Mouse (Mus musculus): ENCODE measurements at regions not wholly inside any gene's neighbourhood (a gene's known extent, or its start where the extent isn't known, plus 50 kb on each side); places are given as distances from the start of the nearest gene placed in this dataset.
A peak's percentile ranks its signal among the peaks of the same experiment; 100 is the strongest.

DNA sequence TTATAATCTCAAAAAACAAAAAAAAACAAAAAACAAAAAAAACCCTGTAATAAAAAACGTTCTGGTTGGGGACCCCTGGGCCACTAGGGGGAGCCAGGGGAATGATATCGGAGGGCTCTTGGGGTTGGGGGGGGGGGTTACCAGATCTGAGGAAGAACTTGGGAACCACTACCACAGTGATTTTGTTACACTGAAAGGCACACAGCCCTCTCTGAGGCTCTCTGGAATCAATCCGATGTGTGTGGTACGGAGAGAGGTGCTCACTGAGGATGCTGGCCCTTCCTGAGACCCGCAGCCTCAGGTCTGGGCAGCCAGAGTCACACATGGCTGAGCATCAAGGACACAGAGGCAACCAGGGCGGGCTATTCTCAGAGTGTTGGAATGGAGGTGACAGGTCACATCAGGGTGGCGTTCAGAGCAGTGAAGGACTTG lies 89.9 kb upstream of the Pabpc6 start:
- peak overlapping the region; percentile 62 for H3K27ac ChIP-seq (ENCODE audit: low read depth, low read length)
- H3K4me3 ChIP-seq (ENCODE audit: low read depth, low read length), result no peak overlapping the region
- ATAC-seq (ENCODE audit: low FRiP score) (peak; percentile 44; the same call in 1 of the 2 replicates), DNase-seq (ENCODE audit: low spot score) (peak; percentile 70)
- TF ChIP-seq CTCF (IDR thresholded peaks at IDR 0.05), result peak; percentile 65
- no peaks in the 10 kb centered on the region; the same call in 1 of the 2 replicates for H3K4me1 ChIP-seq (ENCODE audit: insufficient read depth, low read length)
- no peak overlapping the region for H3K9ac ChIP-seq (replicated peaks; ENCODE audit: low read length, poor library complexity, severe bottlenecking)
- 30% methylated on average over 7 of the region's 7 CpGs for WGBS
- no peaks in the 10 kb centered on the region for H3K9me3 ChIP-seq (ENCODE audit: low read length)
- no peaks in the 10 kb centered on the region for H3K27me3 ChIP-seq (ENCODE audit: insufficient read depth, low read length)
- no peaks in the 10 kb centered on the region for H3K36me3 ChIP-seq (ENCODE audit: insufficient read depth, low read length)
- H3K4me2 ChIP-seq (ENCODE audit: low read depth, low read length, poor library complexity, severe bottlenecking), result no peak overlapping the region

DNA sequence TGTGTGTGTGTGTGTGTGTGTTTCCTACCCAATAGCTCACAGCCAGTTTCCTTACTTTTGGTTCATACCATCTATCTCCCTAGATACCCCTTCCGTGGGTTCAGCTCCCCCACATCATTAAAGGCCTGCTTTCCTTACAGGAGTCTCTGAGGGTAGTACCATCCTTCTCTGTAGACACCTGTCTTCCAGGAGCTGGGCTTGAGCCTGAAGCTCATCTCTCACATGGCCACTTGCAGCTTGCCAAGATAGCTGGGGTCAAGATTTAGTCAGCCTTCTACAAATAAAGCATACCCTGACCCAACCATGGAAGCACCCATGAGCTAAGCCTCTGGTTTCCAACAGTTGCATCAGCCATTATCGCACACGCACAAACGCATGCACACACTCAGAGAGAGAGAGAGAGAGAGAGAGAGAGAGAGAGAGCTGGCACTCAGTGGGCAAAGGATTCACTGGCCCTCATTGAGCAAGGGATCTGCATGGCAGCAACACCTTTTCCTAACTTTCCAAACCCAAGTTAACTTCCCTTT lies 88.3 kb upstream of the Pabpc6 start:
- Histone ChIP-seq H3K9ac (replicated peaks; ENCODE audit: low read length, poor library complexity, severe bottlenecking) (no peak overlapping the region), H3K27me3 (ENCODE audit: insufficient read depth, low read length) (no peaks in the 10 kb centered on the region), H3K9me3 (ENCODE audit: low read length) (no peaks in the 10 kb centered on the region), H3K27ac (ENCODE audit: low read depth, low read length) (no peak overlapping the region), H3K4me2 (ENCODE audit: low read depth, low read length, poor library complexity, severe bottlenecking) (no peak overlapping the region), H3K4me3 (ENCODE audit: low read depth, low read length) (no peak overlapping the region), H3K36me3 (ENCODE audit: insufficient read depth, low read length) (no peaks in the 10 kb centered on the region), H3K4me1 (ENCODE audit: insufficient read depth, low read length) (no peaks in the 10 kb centered on the region)
- ATAC-seq (ENCODE audit: low FRiP score) (no peak), DNase-seq (ENCODE audit: low spot score) (no peak)
- no peak for TF ChIP-seq CTCF (IDR thresholded peaks at IDR 0.05)
- 96% methylated on average over 4 of the region's 4 CpGs for WGBS

DNA sequence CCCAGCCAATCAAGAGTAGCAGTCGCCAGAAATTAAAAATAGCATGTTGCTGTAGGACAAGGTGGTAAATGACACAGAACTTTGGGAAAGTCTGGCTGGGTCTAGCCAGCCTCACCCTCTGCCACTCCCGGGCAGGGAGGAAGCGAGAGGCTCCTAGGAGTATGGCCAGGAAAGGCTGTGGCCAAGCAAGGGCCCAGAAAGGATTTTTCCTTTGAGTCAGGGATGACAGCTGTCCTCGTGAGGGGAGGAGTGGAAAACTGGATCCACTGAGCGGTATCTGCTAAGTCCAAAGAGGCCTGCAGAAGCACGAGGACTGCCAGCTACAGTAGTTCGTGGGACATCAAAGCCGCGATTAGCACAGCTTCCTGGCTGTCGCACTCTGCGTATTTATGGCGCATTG lies 87.2 kb upstream of the Pabpc6 start:
- no peaks in the 10 kb centered on the region for H3K9me3 ChIP-seq (ENCODE audit: low read length)
- H3K27ac ChIP-seq (ENCODE audit: low read depth, low read length), result peak overlapping the region; percentile 13; the same call in 1 of the 2 replicates
- no peaks in the 10 kb centered on the region for H3K36me3 ChIP-seq (ENCODE audit: insufficient read depth, low read length)
- no peak overlapping the region for H3K4me3 ChIP-seq (ENCODE audit: low read depth, low read length)
- H3K27me3 ChIP-seq (ENCODE audit: insufficient read depth, low read length), result no peaks in the 10 kb centered on the region
- 71% methylated on average over 12 of the region's 12 CpGs for WGBS
- no peak overlapping the region for H3K4me2 ChIP-seq (ENCODE audit: low read depth, low read length, poor library complexity, severe bottlenecking)
- no peak for TF ChIP-seq CTCF (IDR thresholded peaks at IDR 0.05)
- no peak for DNase-seq (ENCODE audit: low spot score)
- no peak overlapping the region for H3K9ac ChIP-seq (replicated peaks; ENCODE audit: low read length, poor library complexity, severe bottlenecking)
- H3K4me1 ChIP-seq (ENCODE audit: insufficient read depth, low read length), result no peaks in the 10 kb centered on the region
- ATAC-seq (ENCODE audit: low FRiP score), result no peak

DNA sequence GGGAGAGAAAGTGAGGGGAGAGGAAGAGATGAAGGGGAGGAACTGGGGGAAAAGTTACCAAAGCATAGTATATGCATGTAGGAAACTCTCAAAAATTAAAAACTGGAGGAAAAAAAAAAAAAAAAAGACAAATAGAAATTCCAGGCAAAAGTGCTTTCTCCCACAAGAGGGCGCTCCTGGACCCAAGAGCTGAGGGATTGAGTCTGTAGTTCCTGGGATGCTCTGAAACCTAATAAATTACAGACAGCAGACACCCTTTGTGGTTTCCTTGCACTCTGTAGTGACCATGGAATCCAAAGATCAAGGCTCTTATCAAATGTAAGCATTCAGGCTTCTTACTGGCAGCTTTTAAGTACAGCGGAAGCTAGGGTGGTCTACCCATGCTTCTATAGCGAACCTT lies 86.7 kb upstream of the Pabpc6 start:
- H3K27me3 ChIP-seq (ENCODE audit: insufficient read depth, low read length), result no peaks in the 10 kb centered on the region
- H3K4me2 ChIP-seq (ENCODE audit: low read depth, low read length, poor library complexity, severe bottlenecking), result no peak overlapping the region
- no peaks in the 10 kb centered on the region for H3K4me1 ChIP-seq (ENCODE audit: insufficient read depth, low read length)
- H3K36me3 ChIP-seq (ENCODE audit: insufficient read depth, low read length), result no peaks in the 10 kb centered on the region
- 59% methylated on average over 3 of the region's 3 CpGs for WGBS
- ATAC-seq (ENCODE audit: low FRiP score) (no peak), DNase-seq (ENCODE audit: low spot score) (peak; percentile 75)
- no peak overlapping the region for H3K4me3 ChIP-seq (ENCODE audit: low read depth, low read length)
- peak overlapping the region; percentile 13; the same call in 1 of the 2 replicates for H3K27ac ChIP-seq (ENCODE audit: low read depth, low read length)
- no peaks in the 10 kb centered on the region for H3K9me3 ChIP-seq (ENCODE audit: low read length)
- no peak overlapping the region for H3K9ac ChIP-seq (replicated peaks; ENCODE audit: low read length, poor library complexity, severe bottlenecking)
- TF ChIP-seq CTCF (IDR thresholded peaks at IDR 0.05), result peak; percentile 83

DNA sequence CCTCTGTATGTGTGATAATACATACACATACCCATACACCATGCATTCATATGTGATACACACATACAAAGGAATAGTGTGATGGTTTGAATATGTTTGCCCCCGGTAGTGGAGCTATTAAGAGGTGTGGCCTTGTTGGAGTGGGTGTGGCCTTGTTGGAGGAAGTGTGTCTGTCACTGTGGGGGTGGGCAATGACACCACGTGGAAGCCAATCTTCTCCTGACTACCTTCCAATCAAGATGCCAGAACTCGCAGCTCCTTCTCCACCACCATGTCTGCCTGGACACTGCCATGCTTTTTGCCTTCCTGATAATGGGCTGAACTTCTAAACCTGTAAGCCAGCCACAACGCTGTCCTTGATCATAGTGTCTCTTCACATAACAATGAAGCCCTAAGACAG lies 86.1 kb upstream of the Pabpc6 start:
- Histone ChIP-seq H3K9me3 (ENCODE audit: low read length) (no peaks in the 10 kb centered on the region), H3K9ac (replicated peaks; ENCODE audit: low read length, poor library complexity, severe bottlenecking) (no peak overlapping the region), H3K4me3 (ENCODE audit: low read depth, low read length) (no peak overlapping the region), H3K27ac (ENCODE audit: low read depth, low read length) (no peak overlapping the region), H3K36me3 (ENCODE audit: insufficient read depth, low read length) (no peaks in the 10 kb centered on the region), H3K4me1 (ENCODE audit: insufficient read depth, low read length) (no peaks in the 10 kb centered on the region), H3K4me2 (ENCODE audit: low read depth, low read length, poor library complexity, severe bottlenecking) (no peak overlapping the region), H3K27me3 (ENCODE audit: insufficient read depth, low read length) (no peaks in the 10 kb centered on the region)
- TF ChIP-seq CTCF (IDR thresholded peaks at IDR 0.05), result no peak
- ATAC-seq (ENCODE audit: low FRiP score) (no peak), DNase-seq (ENCODE audit: low spot score) (no peak)
- WGBS, result 79% methylated on average over 4 of the region's 4 CpGs

DNA sequence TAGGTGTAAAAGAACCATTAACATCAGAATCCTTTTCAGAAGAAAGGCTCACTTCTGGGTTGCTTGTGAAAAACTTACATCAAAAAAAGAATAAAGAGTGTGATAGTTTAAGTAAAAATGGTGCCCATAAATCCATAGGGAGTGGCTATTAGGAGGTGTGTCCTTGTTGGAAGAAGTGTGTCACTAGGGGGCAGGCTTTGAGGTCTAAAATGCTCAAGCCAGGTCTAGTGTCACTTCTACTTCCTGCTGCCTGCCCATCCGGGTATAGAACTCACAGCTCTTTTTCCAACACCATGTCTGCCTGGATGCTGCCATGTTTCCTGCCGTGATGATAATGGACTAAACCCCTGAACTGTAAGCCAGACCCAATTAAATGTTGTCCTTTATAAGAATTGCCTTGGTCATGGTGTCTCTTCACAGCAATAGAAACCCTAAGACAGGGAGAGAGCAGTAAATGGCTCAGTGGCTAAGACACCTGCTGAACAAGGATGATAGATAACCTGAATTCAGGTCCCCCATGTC lies 85.4 kb upstream of the Pabpc6 start:
- ATAC-seq (ENCODE audit: low FRiP score) (no peak), DNase-seq (ENCODE audit: low spot score) (no peak)
- Histone ChIP-seq H3K27ac (ENCODE audit: low read depth, low read length) (no peak overlapping the region), H3K4me3 (ENCODE audit: low read depth, low read length) (no peak overlapping the region), H3K9ac (replicated peaks; ENCODE audit: low read length, poor library complexity, severe bottlenecking) (no peak overlapping the region), H3K36me3 (ENCODE audit: insufficient read depth, low read length) (no peaks in the 10 kb centered on the region), H3K4me1 (ENCODE audit: insufficient read depth, low read length) (no peaks in the 10 kb centered on the region), H3K27me3 (ENCODE audit: insufficient read depth, low read length) (no peaks in the 10 kb centered on the region), H3K4me2 (ENCODE audit: low read depth, low read length, poor library complexity, severe bottlenecking) (no peak overlapping the region), H3K9me3 (ENCODE audit: low read length) (no peaks in the 10 kb centered on the region)
- peak; percentile 17; the same call in 1 of the 2 replicates for TF ChIP-seq CTCF (IDR thresholded peaks at IDR 0.05)
- WGBS, result 85% methylated on average over 2 of the region's 2 CpGs
